Mouse (Mus musculus) embryonic stem cell, embryonic (primary cell): ENCODE measurements around the gene Klhdc4.

Experiments used
- CTCF ChIA-PET, 4 experiments: fragments of 300-600 bp in 2 of 4; fragments of 350-600 bp in 2 of 4; sonication (Branson Sonifier 250); formaldehyde crosslinking; loops; one replicate each; lab custom pipeline; 2022; ENCODE audit warnings: inconsistent platforms in 2 of 4; lab: Charles Lee
- POLR2A ChIA-PET, 4 experiments: fragments of 300-600 bp in 2 of 4; fragments of 350-600 bp in 2 of 4; sonication (Branson Sonifier 250); formaldehyde crosslinking; loops; one replicate each; lab custom pipeline; 2022; ENCODE audit warnings: antibody characterized with exemption in 4 of 4, inconsistent platforms in 1 of 4; lab: Charles Lee

The Klhdc4 gene

DNA sequence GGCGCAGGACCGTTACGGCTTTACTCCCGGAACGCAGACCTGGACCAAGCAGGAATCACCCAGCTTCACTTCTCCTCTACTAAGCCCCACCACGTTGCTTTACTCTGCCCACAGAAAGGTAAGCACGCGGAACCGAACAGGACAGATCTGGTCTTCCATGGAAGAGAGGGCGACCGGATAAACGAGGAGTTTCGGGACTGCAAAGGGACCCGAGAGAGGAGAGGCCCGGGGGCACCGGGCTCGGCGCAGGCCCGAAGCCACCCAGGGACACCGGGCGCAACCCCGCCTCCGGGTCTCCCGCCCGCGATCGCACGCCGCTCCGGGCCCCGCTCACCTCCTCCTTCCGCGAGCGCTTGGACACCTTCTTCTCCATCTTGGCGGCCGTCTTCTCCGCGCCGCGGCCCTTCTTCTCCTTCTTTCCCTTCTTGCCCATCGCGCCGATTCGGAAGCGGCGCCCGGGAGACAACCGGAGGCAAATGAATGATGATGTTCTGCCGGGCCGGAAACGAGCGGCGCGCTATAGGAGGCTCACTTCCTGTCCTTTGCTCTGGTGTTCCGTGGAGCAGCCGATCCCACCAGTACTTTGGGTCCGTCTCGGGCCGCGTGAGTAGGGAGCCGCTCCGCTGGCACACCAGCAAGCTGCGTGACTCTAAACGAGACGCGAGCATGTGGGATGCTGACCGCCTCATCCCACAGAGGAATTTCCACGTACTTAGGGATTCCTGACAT is at the start of gene Klhdc4:
Klhdc4 (minus strand) TSS at position 522 of the 729 bp plus-strand sequence.
- CTCF ChIA-PET = interaction anchor here in 3 of 4 experiments (0.6 to 3.3 kb wide), 12 partner anchors 12 to 535 kb away, joined by 3 to 16 read pairs (median 4); no protein-coding TSS in a partner anchor
- POLR2A ChIA-PET = interaction anchor here (0.6 to 6.2 kb wide), 37 partner anchors 9 to 760 kb away, joined by 3 to 91 read pairs (median 3); partner anchors contain the start of genes Map1lc3b (in 1 of the 4) and Slc7a5 (in 1 of the 4)

DNA sequence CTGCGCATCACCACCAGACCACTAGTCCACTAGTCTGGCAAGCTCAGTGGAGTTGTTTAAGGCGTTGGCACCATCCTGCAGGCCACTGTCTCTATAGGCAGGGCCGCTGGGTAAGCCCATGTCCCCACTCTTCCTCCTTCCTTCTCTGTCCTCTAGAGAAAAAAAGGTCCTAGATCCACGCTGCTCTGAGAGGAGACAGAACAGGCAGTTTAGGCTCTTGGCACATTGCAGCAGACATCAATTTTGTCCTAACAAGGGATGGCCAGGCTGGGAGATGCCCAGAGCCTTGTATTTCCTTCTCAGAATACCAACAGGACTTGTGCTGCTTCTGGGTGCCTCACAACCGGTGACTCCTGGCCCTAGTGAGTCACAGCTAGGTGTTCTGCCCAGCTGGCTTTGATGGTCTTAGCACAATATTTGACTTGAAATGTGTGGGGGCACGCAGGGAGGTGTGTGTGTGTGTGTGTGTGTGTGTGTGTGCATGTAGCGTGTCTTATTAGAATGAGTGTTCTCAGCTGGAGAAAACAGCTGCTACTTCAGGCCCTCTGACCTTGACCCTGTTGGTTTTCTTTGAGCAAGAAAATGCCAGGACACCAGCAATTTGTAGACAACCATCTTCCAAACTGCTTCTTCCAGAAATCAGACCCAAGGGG is 48.6 kb upstream of the Klhdc4 start:
- CTCF ChIA-PET = interaction anchor here (0.6 to 7.0 kb wide), 9 partner anchors 10 to 41 kb away, joined by 3 to 48 read pairs (median 5); partner anchors contain the start of gene Slc7a5 (in 1 of the 4)
- POLR2A ChIA-PET = interaction anchor here in 3 of 4 experiments (0.6 to 79.2 kb wide), 8 partner anchors 1 to 338 kb away, joined by 3 to 3941 read pairs (median 32); partner anchors contain the start of gene Slc7a5 (in 2 of the 3)

DNA sequence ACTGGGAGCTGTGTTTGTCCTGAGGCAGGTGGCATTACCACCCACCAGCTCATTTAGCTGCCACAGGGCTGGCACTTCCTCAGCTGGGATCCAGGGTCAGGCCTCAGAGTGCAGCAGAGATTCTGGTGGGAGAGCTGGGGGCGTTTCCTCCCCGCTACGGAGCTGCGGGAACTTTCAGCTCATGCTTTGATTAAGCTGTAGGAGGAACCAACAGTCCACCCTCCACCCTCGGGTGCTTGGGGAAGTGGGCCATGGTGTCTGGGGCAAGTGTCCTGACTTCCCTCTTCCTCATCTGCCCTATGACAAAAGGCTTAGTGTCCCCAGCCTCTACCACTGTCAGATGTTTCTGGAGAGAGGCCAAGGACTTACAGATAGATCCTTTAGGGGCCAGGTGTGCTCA is 47.8 kb upstream of the Klhdc4 start:
- POLR2A ChIA-PET = interaction anchor here in 2 of 4 experiments (1.1 to 79.2 kb wide), 7 partner anchors 1 to 404 kb away, joined by 3 to 3941 read pairs (median 61); partner anchors contain the start of gene Slc7a5 (in 2 of the 2)
- CTCF ChIA-PET = interaction anchor here (0.7 to 7.0 kb wide), 8 partner anchors 26 to 57 kb away, joined by 3 to 48 read pairs (median 20); partner anchors contain the start of gene Slc7a5 (in 1 of the 4)

- POLR2A ChIA-PET = interaction anchor here in 3 of 4 experiments (0.6 to 79.2 kb wide), 14 partner anchors 1 to 636 kb away, joined by 3 to 3941 read pairs (median 4); partner anchors contain the start of gene Slc7a5 (in 2 of the 3)
- CTCF ChIA-PET = interaction anchor here (0.6 to 7.0 kb wide), 13 partner anchors 8 to 77 kb away, joined by 3 to 48 read pairs (median 7); partner anchors contain the start of gene Slc7a5 (in 1 of the 4)
Measured at GRCm38 (mm10) chr8:121875517-121875916, 46.1 kb upstream of the Klhdc4 start.

DNA sequence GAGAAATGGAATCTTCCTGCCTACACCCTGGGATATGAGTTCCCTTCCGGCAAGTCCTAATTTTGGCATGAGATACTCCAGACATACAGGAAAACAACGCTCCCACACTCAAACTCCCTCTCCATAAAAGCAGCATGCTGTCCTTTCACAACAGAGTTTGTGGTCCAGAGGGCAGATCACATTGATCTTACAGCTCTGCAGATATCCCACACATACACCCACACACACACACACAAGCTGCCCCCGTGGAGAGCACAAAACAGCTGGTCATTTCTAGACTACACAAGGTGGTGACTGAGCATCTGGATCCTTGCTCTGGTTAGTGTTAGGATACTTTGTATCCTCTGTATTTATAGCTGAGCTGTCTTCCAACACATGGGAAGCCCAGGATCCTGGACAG is 45.7 kb upstream of the Klhdc4 start:
- CTCF ChIA-PET = interaction anchor here (0.9 to 7.0 kb wide), 9 partner anchors 23 to 51 kb away, joined by 3 to 48 read pairs (median 33); partner anchors contain the start of gene Slc7a5 (in 1 of the 4)
- POLR2A ChIA-PET = interaction anchor here in 3 of 4 experiments (0.6 to 79.2 kb wide), 9 partner anchors 2 to 1195 kb away, joined by 3 to 3941 read pairs (median 33); partner anchors contain the start of gene Slc7a5 (in 2 of the 3)

- POLR2A ChIA-PET = interaction anchor here (0.5 to 79.2 kb wide), 19 partner anchors 3 to 570 kb away, joined by 3 to 3941 read pairs (median 9); partner anchors contain the start of gene Slc7a5 (in 2 of the 4)
- CTCF ChIA-PET = interaction anchor here (0.6 to 7.0 kb wide), 29 partner anchors 8 to 363 kb away, joined by 3 to 48 read pairs (median 5); partner anchors contain the start of gene Slc7a5 (in 2 of the 4)
Measured at GRCm38 (mm10) chr8:121874031-121874430, 44.7 kb upstream of the Klhdc4 start.

- ChIA-PET CTCF (interaction anchor here (0.6 to 7.0 kb wide), 15 partner anchors 10 to 63 kb away, joined by 3 to 48 read pairs (median 10); partner anchors contain the start of gene Slc7a5 (in 1 of the 4)), POLR2A (interaction anchor here in 3 of 4 experiments (0.6 to 79.2 kb wide), 20 partner anchors 5 to 503 kb away, joined by 3 to 3941 read pairs (median 6); partner anchors contain the start of gene Slc7a5 (in 2 of the 3))
Measured at GRCm38 (mm10) chr8:121871833-121872440, 42.6 kb upstream of the Klhdc4 start.

- ChIA-PET POLR2A (interaction anchor here in 2 of 4 experiments (3.2 to 79.2 kb wide), 4 partner anchors 6 to 34 kb away, joined by 19 to 3941 read pairs (median 2964); partner anchors contain the start of gene Slc7a5 (in 2 of the 2)), CTCF (interaction anchor here in 3 of 4 experiments (0.6 to 1.6 kb wide), 3 partner anchors 19 to 40 kb away, joined by 3 to 7 read pairs (median 5); no protein-coding TSS in a partner anchor)
Measured at GRCm38 (mm10) chr8:121870190-121870589, 40.8 kb upstream of the Klhdc4 start.

DNA sequence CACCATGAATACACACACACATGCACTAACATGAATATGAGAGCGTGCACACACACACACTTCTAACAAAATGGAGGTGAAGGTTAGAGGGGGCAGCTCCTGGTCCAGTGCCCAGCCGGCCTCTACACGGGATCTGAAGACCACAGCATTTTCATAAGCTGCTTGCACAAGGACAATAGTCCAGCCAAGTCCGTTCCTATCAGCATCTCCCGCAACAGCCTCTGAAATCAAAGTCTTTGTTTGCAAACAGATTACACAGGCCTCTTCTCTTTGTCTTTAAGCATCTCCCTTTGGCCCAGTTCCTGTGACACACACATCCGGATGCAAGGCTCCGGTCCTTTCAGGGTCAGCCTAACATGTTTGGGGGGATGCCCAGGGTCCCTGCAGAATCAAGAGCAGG is 39.5 kb upstream of the Klhdc4 start:
- POLR2A ChIA-PET = interaction anchor here in 3 of 4 experiments (0.6 to 79.2 kb wide), 8 partner anchors 8 to 73 kb away, joined by 3 to 3941 read pairs (median 12); partner anchors contain the start of gene Slc7a5 (in 2 of the 3)
- CTCF ChIA-PET = interaction anchor here (0.5 to 1.8 kb wide), 9 partner anchors 13 to 66 kb away, joined by 3 to 19 read pairs (median 5); no protein-coding TSS in a partner anchor

DNA sequence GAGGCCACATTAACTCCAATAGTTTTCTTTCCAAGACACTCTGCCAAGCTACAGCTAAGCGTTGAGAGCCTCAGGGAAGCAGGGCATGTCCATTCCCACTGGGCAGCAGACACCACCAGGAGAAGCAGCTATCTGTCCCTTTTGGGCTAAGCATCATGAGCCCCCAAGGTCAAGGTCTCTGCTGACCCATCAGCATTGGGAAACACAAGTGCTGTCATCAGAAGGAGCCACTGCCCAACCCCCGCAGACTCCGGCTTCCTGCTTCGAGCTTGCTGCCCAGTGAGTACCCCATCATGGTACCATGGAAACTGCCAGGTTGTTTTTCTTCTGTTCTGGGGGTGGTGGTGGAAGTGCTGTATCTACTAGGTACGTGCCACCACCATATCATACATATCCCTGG is 38.8 kb upstream of the Klhdc4 start:
- CTCF ChIA-PET = interaction anchor here (0.5 to 2.2 kb wide), 15 partner anchors 8 to 260 kb away, joined by 3 to 20 read pairs (median 3); no protein-coding TSS in a partner anchor
- POLR2A ChIA-PET = interaction anchor here in 3 of 4 experiments (0.6 to 79.2 kb wide), 9 partner anchors 8 to 149 kb away, joined by 3 to 3941 read pairs (median 5); partner anchors contain the start of gene Slc7a5 (in 2 of the 3)

- ChIA-PET POLR2A (interaction anchor here in 2 of 4 experiments (1.6 to 79.2 kb wide), 4 partner anchors 8 to 39 kb away, joined by 5 to 3941 read pairs (median 2964); partner anchors contain the start of gene Slc7a5 (in 2 of the 2)), CTCF (interaction anchor here in 1 of 4 experiments (0.5 to 1.4 kb wide), 2 partner anchors 15 to 108 kb away, joined by 3 to 4 read pairs; no protein-coding TSS in a partner anchor)
Measured at GRCm38 (mm10) chr8:121865356-121865755, 36.0 kb upstream of the Klhdc4 start.

DNA sequence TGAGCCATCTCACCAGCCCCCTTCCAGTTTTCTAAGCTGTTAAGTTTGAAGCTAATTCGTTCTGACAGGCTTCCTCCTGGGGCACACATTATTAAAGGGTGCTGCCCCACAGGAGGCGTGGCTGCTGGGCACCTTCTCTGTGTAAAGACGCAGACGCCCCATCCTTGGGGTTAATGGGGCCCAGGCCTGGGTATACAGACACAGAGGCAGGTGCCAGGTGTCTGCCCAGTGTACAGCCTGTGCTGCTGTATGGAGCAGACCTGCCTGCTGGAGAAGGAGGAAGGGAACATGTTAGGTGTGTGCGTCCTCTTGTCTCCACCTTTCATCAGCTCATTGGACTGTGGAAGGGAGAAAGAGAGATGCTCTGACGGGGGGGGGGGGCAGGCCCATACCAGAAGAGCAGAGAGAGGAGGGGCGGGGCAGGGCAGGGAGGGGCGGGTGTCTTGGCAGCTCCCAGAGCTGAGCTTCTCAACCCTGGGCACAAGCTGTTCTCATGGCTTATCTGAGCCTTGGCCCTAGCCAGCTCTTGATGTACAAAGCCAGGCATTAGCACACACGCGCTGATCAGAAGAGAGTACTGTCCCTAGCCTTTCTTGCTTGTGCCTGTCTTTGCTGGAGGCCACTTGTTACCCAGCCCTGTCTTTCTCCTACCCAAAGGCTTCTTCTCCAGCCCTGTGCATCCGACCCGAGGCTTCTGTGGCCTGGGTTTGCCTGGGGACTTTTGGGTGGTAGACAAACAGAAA is 32.6 kb upstream of the Klhdc4 start:
- ChIA-PET CTCF (interaction anchor here (0.6 to 4.0 kb wide), 16 partner anchors 9 to 1177 kb away, joined by 3 to 21 read pairs (median 4); no protein-coding TSS in a partner anchor), POLR2A (interaction anchor here (0.5 to 79.2 kb wide), 15 partner anchors 10 to 116 kb away, joined by 3 to 3941 read pairs (median 6); partner anchors contain the start of gene Slc7a5 (in 2 of the 4))

DNA sequence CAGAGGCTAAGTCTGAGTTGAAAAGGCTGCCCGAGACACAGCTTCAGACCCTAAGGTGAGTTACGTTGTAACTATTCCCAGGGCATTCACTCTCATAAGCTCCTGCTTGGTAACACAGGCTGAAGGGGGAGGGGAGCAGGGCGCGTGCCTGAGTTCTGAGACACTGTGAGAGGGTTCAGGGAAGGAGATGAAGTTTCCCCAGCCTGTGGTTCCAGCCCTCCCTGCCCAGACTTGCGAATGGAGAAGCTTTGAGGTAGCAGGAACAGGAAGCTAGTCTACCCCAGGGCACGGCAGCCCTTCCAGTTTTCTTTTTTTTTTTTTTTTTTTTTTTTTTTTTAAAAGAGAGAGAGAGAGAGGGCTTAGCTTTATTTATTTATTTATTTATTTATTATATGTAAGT is 31.9 kb upstream of the Klhdc4 start:
- POLR2A ChIA-PET = interaction anchor here (0.6 to 79.2 kb wide), 18 partner anchors 10 to 662 kb away, joined by 3 to 3941 read pairs (median 6); partner anchors contain the start of gene Slc7a5 (in 2 of the 4)
- CTCF ChIA-PET = interaction anchor here (0.5 to 4.0 kb wide), 17 partner anchors 8 to 1267 kb away, joined by 3 to 21 read pairs (median 5); partner anchors contain the start of gene Slc7a5 (in 1 of the 4)

- CTCF ChIA-PET = interaction anchor here in 3 of 4 experiments (0.8 to 2.1 kb wide), 4 partner anchors 8 to 68 kb away, joined by 4 to 7 read pairs (median 4); no protein-coding TSS in a partner anchor
- POLR2A ChIA-PET = interaction anchor here in 3 of 4 experiments (1.0 to 79.2 kb wide), 6 partner anchors 15 to 46 kb away, joined by 3 to 3941 read pairs (median 997); partner anchors contain the start of gene Slc7a5 (in 2 of the 3)
Measured at GRCm38 (mm10) chr8:121857747-121858146, 28.4 kb upstream of the Klhdc4 start.

DNA sequence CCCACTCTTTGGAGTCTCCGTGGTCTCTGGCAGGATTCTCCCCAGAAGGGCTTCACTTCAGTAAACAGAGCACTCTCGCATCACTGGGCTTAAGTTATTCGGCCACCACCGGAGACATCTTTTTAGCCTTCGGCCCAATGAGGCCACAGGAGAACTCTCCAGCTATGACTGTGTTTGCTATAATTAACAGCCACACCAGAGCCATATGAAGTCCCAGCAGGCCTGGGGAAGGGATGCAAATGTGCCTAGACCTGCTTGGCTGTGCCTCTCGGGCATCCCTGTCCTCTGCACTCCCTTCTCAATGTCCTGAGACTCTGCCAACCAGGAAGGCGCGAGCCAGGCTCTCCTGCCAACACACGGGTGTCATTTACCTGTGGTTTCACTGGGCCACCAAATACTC is 28.0 kb upstream of the Klhdc4 start:
- ChIA-PET CTCF (interaction anchor here in 2 of 4 experiments (1.3 to 2.1 kb wide), 3 partner anchors 52 to 68 kb away, joined by 4 to 7 read pairs (median 4); no protein-coding TSS in a partner anchor), POLR2A (interaction anchor here in 3 of 4 experiments (1.0 to 79.2 kb wide), 7 partner anchors 12 to 47 kb away, joined by 3 to 3941 read pairs (median 8); partner anchors contain the start of gene Slc7a5 (in 2 of the 3))
